Mouse (Mus musculus) CH12.LX (cell line): ENCODE results near the gene Cenpb. TPM values are rescaled to one million over a fixed set of nuclear protein-coding genes. Genes with fewer than 3 reads are reported as not detected.

Experiments
- DNase-seq: peaks from one replicate; pipeline ENCODE4 v3.0.0-alpha.2; 2013; ENCODE audit errors: extremely low read depth
- H3K27ac ChIP-seq: 2 replicates; pipeline ENCODE4 v1.5.1; 2012; ENCODE audit warnings: low read depth, mild to moderate bottlenecking, control low read depth, moderate library complexity; ENCODE audit not compliant: insufficient read depth
- H3K27me3 ChIP-seq: replicated peaks from 2 replicates; pipeline ENCODE3; 2012; ENCODE audit warnings: inconsistent platforms
- H3K36me3 ChIP-seq, 2 experiments: replicated peaks in 1 of 2; 2 replicates each; pipeline versions ENCODE3 to v1.6.1; 2012; ENCODE audit warnings: inconsistent platforms in 1 of 2, low read length in 1 of 2, mild to moderate bottlenecking in 1 of 2, mixed read lengths in 1 of 2, moderate library complexity in 1 of 2; ENCODE audit not compliant: control insufficient read depth in 1 of 2, insufficient read depth in 1 of 2
- H3K4me1 ChIP-seq, 2 experiments: 2 replicates each; pipeline ENCODE4 v1.6.1; 2012; ENCODE audit warnings: inconsistent platforms in 1 of 2, moderate library complexity in 1 of 2; ENCODE audit not compliant: insufficient read depth in 2 of 2, control insufficient read depth in 1 of 2
- H3K4me2 ChIP-seq: 2 replicates; pipeline ENCODE4 v1.6.1; 2012; ENCODE audit warnings: low read depth, mild to moderate bottlenecking, control low read depth; ENCODE audit not compliant: poor library complexity, insufficient read depth, severe bottlenecking
- H3K4me3 ChIP-seq, 3 experiments: fragments of 150-350 bp in 1 of 3; sonication (generic) in 1 of 3; replicated peaks in 1 of 3; 2 replicates each; pipeline versions ENCODE3 to v1.5.1; 2011 to 2012; ENCODE audit warnings: low read depth in 2 of 3, low read length in 2 of 3, mild to moderate bottlenecking in 2 of 3, moderate library complexity in 2 of 3, control low read depth in 1 of 3, improper control_type of control experiment in 1 of 3, inconsistent platforms in 1 of 3, mixed read lengths in 1 of 3; ENCODE audit not compliant: poor library complexity in 1 of 3
- H3K79me2 ChIP-seq: replicated peaks from 2 replicates; pipeline ENCODE4 v1.6.1; 2012; ENCODE audit warnings: mild to moderate bottlenecking, moderate library complexity; ENCODE audit not compliant: control insufficient read depth, poor library complexity, insufficient read depth, severe bottlenecking; ENCODE audit errors: extremely low read depth
- H3K9ac ChIP-seq: 2 replicates; pipeline ENCODE4 v1.6.1; 2012; ENCODE audit warnings: low read depth, mild to moderate bottlenecking, control low read depth, moderate library complexity; ENCODE audit not compliant: insufficient read depth
- H3K9me3 ChIP-seq: replicated peaks from 2 replicates; pipeline ENCODE3; 2012; ENCODE audit warnings: low read length, inconsistent platforms, mixed read lengths
- BHLHE40 ChIP-seq: IDR thresholded peaks from 2 replicates; pipeline ENCODE4 v1.6.1; 2011; ENCODE audit warnings: mild to moderate bottlenecking, low read depth, low read length, improper control_type of control experiment
- CHD1 ChIP-seq: IDR thresholded peaks from 2 replicates; pipeline ENCODE4 v1.6.1; 2012; ENCODE audit warnings: low read depth, low read length, improper control_type of control experiment, inconsistent platforms
- CTCF ChIP-seq, 2 experiments: IDR thresholded peaks in 1 of 2; conservative IDR thresholded peaks in 1 of 2; 2 replicates each; pipeline ENCODE4 v1.5.1; 2011 to 2012; ENCODE audit warnings: low read depth in 2 of 2, low read length in 2 of 2, improper control_type of control experiment in 1 of 2, inconsistent platforms in 1 of 2, mild to moderate bottlenecking in 1 of 2, moderate library complexity in 1 of 2
- E2F4 ChIP-seq: IDR thresholded peaks from 2 replicates; pipeline ENCODE4 v1.6.1; 2011; ENCODE audit warnings: low read depth, low read length, improper control_type of control experiment; ENCODE audit not compliant: insufficient replicate concordance
- ELF1 ChIP-seq: IDR thresholded peaks from 2 replicates; pipeline ENCODE4 v1.6.1; 2014; ENCODE audit warnings: low read depth, mild to moderate bottlenecking, inconsistent platforms, low read length, improper control_type of control experiment
- EP300 ChIP-seq: IDR thresholded peaks from 2 replicates; pipeline ENCODE4 v1.6.1; 2011; ENCODE audit warnings: low read length, improper control_type of control experiment
- ETS1 ChIP-seq: conservative IDR thresholded peaks from 2 replicates; pipeline ENCODE4 v1.6.1; 2012; ENCODE audit warnings: low read depth, mild to moderate bottlenecking, inconsistent platforms, low read length, improper control_type of control experiment, moderate library complexity
- GABPA ChIP-seq: IDR thresholded peaks from 2 replicates; pipeline ENCODE4 v1.6.1; 2012; ENCODE audit warnings: low read depth, low read length, improper control_type of control experiment, inconsistent platforms; ENCODE audit not compliant: insufficient replicate concordance
- HCFC1 ChIP-seq: IDR thresholded peaks from 2 replicates; pipeline ENCODE4 v1.6.1; 2012; ENCODE audit warnings: low read depth, mild to moderate bottlenecking, inconsistent platforms, low read length, improper control_type of control experiment
- JUN ChIP-seq: IDR thresholded peaks from 2 replicates; pipeline ENCODE4 v1.6.1; 2011; ENCODE audit warnings: low read depth, mild to moderate bottlenecking, low read length, improper control_type of control experiment, moderate library complexity; ENCODE audit not compliant: insufficient read depth
- JUND ChIP-seq: conservative IDR thresholded peaks from 2 replicates; pipeline ENCODE4 v1.6.1; 2011; ENCODE audit warnings: low read depth, low read length, improper control_type of control experiment
- KAT2A ChIP-seq: IDR thresholded peaks from 2 replicates; pipeline ENCODE4 v1.6.1; 2012; ENCODE audit warnings: low read length, improper control_type of control experiment, inconsistent platforms; ENCODE audit not compliant: insufficient replicate concordance
- MAX ChIP-seq: IDR thresholded peaks from 2 replicates; pipeline ENCODE4 v1.6.1; 2011; ENCODE audit warnings: low read length, improper control_type of control experiment
- MEF2A ChIP-seq: IDR thresholded peaks from 2 replicates; pipeline ENCODE4 v1.6.1; 2014; ENCODE audit warnings: low read depth, mild to moderate bottlenecking, inconsistent platforms, low read length, improper control_type of control experiment, borderline replicate concordance
- MXI1 ChIP-seq: IDR thresholded peaks from 2 replicates; pipeline ENCODE4 v1.6.1; 2011; ENCODE audit warnings: mild to moderate bottlenecking, low read depth, low read length, improper control_type of control experiment
- NELFE ChIP-seq: IDR thresholded peaks from 2 replicates; pipeline ENCODE4 v1.6.1; 2011; ENCODE audit warnings: low read depth, low read length, improper control_type of control experiment
- NRF1 ChIP-seq: IDR thresholded peaks from 2 replicates; pipeline ENCODE4 v1.6.1; 2014; ENCODE audit warnings: low read depth, mild to moderate bottlenecking, inconsistent platforms, low read length, improper control_type of control experiment, moderate library complexity
- PAX5 ChIP-seq: IDR thresholded peaks from 2 replicates; pipeline ENCODE4 v1.6.1; 2012; ENCODE audit warnings: low read length, inconsistent platforms, mixed read lengths
- POLR2A ChIP-seq: IDR thresholded peaks from 2 replicates; pipeline ENCODE4 v1.6.1; 2011; ENCODE audit warnings: low read depth, mild to moderate bottlenecking, improper control_type of control experiment, low read length
- POLR2AphosphoS2 ChIP-seq: IDR thresholded peaks from 2 replicates; pipeline ENCODE4 v1.6.1; 2011; ENCODE audit warnings: low read depth, low read length, improper control_type of control experiment
- RAD21 ChIP-seq: IDR thresholded peaks from 2 replicates; pipeline ENCODE4 v1.6.1; 2011; ENCODE audit warnings: low read depth, mild to moderate bottlenecking, low read length, improper control_type of control experiment, moderate library complexity
- SIN3A ChIP-seq: IDR thresholded peaks from 2 replicates; pipeline ENCODE4 v1.6.1; 2012; ENCODE audit warnings: low read length, improper control_type of control experiment, inconsistent platforms
- SMC3 ChIP-seq: IDR thresholded peaks from 2 replicates; pipeline ENCODE4 v1.6.1; 2011; ENCODE audit warnings: low read depth, low read length, improper control_type of control experiment
- TCF12 ChIP-seq: IDR thresholded peaks from 2 replicates; pipeline ENCODE4 v1.6.1; 2014; ENCODE audit warnings: low read depth, mild to moderate bottlenecking, inconsistent platforms, low read length, improper control_type of control experiment
- USF1 ChIP-seq: IDR thresholded peaks from 2 replicates; pipeline ENCODE4 v1.6.1; 2014; ENCODE audit warnings: low read depth, mild to moderate bottlenecking, inconsistent platforms, low read length, improper control_type of control experiment
- USF2 ChIP-seq: conservative IDR thresholded peaks from 2 replicates; pipeline ENCODE4 v1.6.1; 2011; ENCODE audit warnings: low read depth, low read length, improper control_type of control experiment
- ZKSCAN1 ChIP-seq: IDR thresholded peaks from 2 replicates; pipeline ENCODE4 v1.6.1; 2012; ENCODE audit warnings: low read depth, inconsistent platforms, low read length, improper control_type of control experiment, borderline replicate concordance
- ZMIZ1 ChIP-seq: IDR thresholded peaks from 2 replicates; pipeline ENCODE4 v1.6.1; 2012; ENCODE audit warnings: low read depth, mild to moderate bottlenecking, inconsistent platforms, low read length, improper control_type of control experiment
- ZNF384 ChIP-seq: IDR thresholded peaks from 2 replicates; pipeline ENCODE4 v1.6.1; 2012; ENCODE audit warnings: low read depth, low read length, improper control_type of control experiment, inconsistent platforms
- dilution Hi-C: fragments of 300-500 bp; cut with MboI; formaldehyde crosslinking; loops from 2 replicates; pipeline ENCODE4 v1.14.3; 2020; ENCODE audit warnings: low sequenced_read_pairs; ENCODE audit not compliant: extremely low pct_unique_long_range_greater_than_20kb, extremely low pct_ligation_motif_present
- in situ Hi-C: fragments of 300-500 bp; cut with MboI; formaldehyde crosslinking; loops from 3 replicates; pipeline ENCODE4 v1.14.3; 2019; ENCODE audit warnings: low sequenced_read_pairs, low pct_ligation_motif_present, low pct_unique_long_range_greater_than_20kb, mixed read lengths
- polyA plus RNA-seq: library from polyadenylated mRNA; unstranded; fragments of >175 nt; gene quantifications from 2 replicates; pipeline ENCODE4 v1.2.1, GENCODE M21; 2012; ENCODE audit warnings: low read depth; ENCODE audit not compliant: insufficient read length
- total RNA-seq, 2 experiments: library from RNA; depleted of rRNA; stranded (reverse); fragments of 300-350 nt in 1 of 2; fragments of >200 nt in 1 of 2; gene quantifications; 2 replicates each; pipeline ENCODE4 v1.2.3; 2012 to 2014

Cenpb gene
- total and polyA plus RNA-seq, 3 experiments, result 18.1 to 26.6 (median 24.4) TPM

- DNase-seq, result no peak
- H3K4me3 ChIP-seq, result no peak overlapping the region
- H3K27me3 ChIP-seq, result no peaks in the 10 kb centered on the region
- no peaks in the 10 kb centered on the region for H3K9me3 ChIP-seq
- dilution Hi-C loops, result no loop called here
- no peaks in the 10 kb centered on the region for H3K79me2 ChIP-seq
- in situ Hi-C loops, result no loop called here
- H3K36me3 ChIP-seq, result peaks cover 0 to 24% of the 10 kb centered on the region in 2 experiments
- no peak overlapping the region for H3K27ac ChIP-seq
- no peak overlapping the region for H3K4me2 ChIP-seq
- TF ChIP-seq SIN3A, result no peak
- TF ChIP-seq ZKSCAN1, result no peak
- TF ChIP-seq KAT2A, result no peak
- TF ChIP-seq EP300, result no peak
- TF ChIP-seq HCFC1, result no peak
- no peak for TF ChIP-seq BHLHE40
- TF ChIP-seq MEF2A, result no peak
- no peak for TF ChIP-seq USF2
- no peak for TF ChIP-seq POLR2A
- no peak for TF ChIP-seq GABPA
- TF ChIP-seq MAX, result no peak
- TF ChIP-seq JUND, result no peak
- TF ChIP-seq JUN, result no peak
- no peak for TF ChIP-seq NELFE
- no peak for TF ChIP-seq PAX5
- TF ChIP-seq E2F4, result no peak
- TF ChIP-seq RAD21, result no peak
- no peak for TF ChIP-seq NRF1
- TF ChIP-seq CHD1, result no peak
- TF ChIP-seq, all 38 proteins: peak for 0
- Histone ChIP-seq H3K4me1 (peaks cover 16 to 31% of the 10 kb centered on the region in 2 experiments), H3K9ac (no peak overlapping the region)
Observed at GRCm38 (mm10) chr2:131176491-131176890, 3.4 kb downstream of the Cenpb start.

GRCm38 (mm10) chr2:131175945-131176309 is 3.9 kb downstream of the Cenpb start:
- Histone ChIP-seq H3K4me2 (no peak overlapping the region), H3K4me1 (peaks cover 16 to 31% of the 10 kb centered on the region in 2 experiments), H3K27ac (no peak overlapping the region), H3K36me3 (peaks cover 0 to 27% of the 10 kb centered on the region in 2 experiments), H3K27me3 (no peaks in the 10 kb centered on the region), H3K9ac (no peak overlapping the region), H3K9me3 (no peaks in the 10 kb centered on the region), H3K4me3 (no peak overlapping the region), H3K79me2 (no peaks in the 10 kb centered on the region)
- dilution Hi-C loops (no loop called here), in situ Hi-C loops (no loop called here)
- DNase-seq, result no peak
- TF ChIP-seq ELF1 (no peak), USF1 (no peak), SMC3 (no peak), MEF2A (no peak), TCF12 (no peak), ZNF384 (no peak), PAX5 (no peak), POLR2AphosphoS2 (no peak), CTCF (conservative IDR thresholded peaks at IDR 0.05 in 1 of 2, IDR thresholded peaks at IDR 0.05 in 1 of 2; ENCODE audit: low read depth in 2 of 2, low read length in 2 of 2) (no peak), ETS1 (no peak), MXI1 (no peak), EP300 (no peak), BHLHE40 (no peak), POLR2A (no peak), ZMIZ1 (no peak), USF2 (no peak)
